Mouse (Mus musculus): ENCODE results near the gene Hoxd11. TPM values are rescaled to one million over a fixed set of nuclear protein-coding genes. Genes with fewer than 3 reads are reported as not detected.

Gene Hoxd11
- polyA plus RNA-seq, 1 experiment from 2014 or later = not detected

GRCm38 (mm10) chr2:74733765-74734164 lies 54.4 kb downstream of the Hoxd11 start:
- no peaks in the 10 kb centered on the region for H3K9me3 ChIP-seq (ENCODE audit: control insufficient read depth, low read length)
- H3K27me3 ChIP-seq (ENCODE audit: control insufficient read depth, insufficient read depth, low read length) = peaks cover 95% of the 10 kb centered on the region
- H3K27ac ChIP-seq (ENCODE audit: low read depth, low read length) = no peak overlapping the region
- no peaks in the 10 kb centered on the region for H3K36me3 ChIP-seq (ENCODE audit: control insufficient read depth, insufficient read depth, low read length)
- no peak overlapping the region for H3K4me2 ChIP-seq
- H3K9ac ChIP-seq (ENCODE audit: low read length) = no peak overlapping the region
- H3K4me1 ChIP-seq (ENCODE audit: control insufficient read depth, insufficient read depth, low read length) = 0 out of 2 replicates have a peak, but pooled peaks cover 2% of the 10 kb centered on the region
- 3% methylated on average over 6 of the region's 6 CpGs for WGBS
- no peak for DNase-seq (ENCODE audit: low spot score, missing footprints)
- H3K4me3 ChIP-seq (ENCODE audit: low read depth, low read length) = no peak overlapping the region
- no peak for ATAC-seq (ENCODE audit: low FRiP score)

GRCm38 (mm10) chr2:74734451-74734850 lies 55.1 kb downstream of the Hoxd11 start:
- under 1% methylated on average over 13 of the region's 13 CpGs for WGBS
- DNase-seq (ENCODE audit: low spot score, missing footprints) = no peak
- peaks cover 96% of the 10 kb centered on the region for H3K27me3 ChIP-seq (ENCODE audit: control insufficient read depth, insufficient read depth, low read length)
- ATAC-seq (ENCODE audit: low FRiP score) = no peak
- no peak overlapping the region for H3K27ac ChIP-seq (ENCODE audit: low read depth, low read length)
- no peaks in the 10 kb centered on the region for H3K9me3 ChIP-seq (ENCODE audit: control insufficient read depth, low read length)
- no peak overlapping the region for H3K4me2 ChIP-seq
- no peaks in the 10 kb centered on the region for H3K36me3 ChIP-seq (ENCODE audit: control insufficient read depth, insufficient read depth, low read length)
- no peak overlapping the region for H3K9ac ChIP-seq (ENCODE audit: low read length)
- no peak overlapping the region for H3K4me3 ChIP-seq (ENCODE audit: low read depth, low read length)
- H3K4me1 ChIP-seq (ENCODE audit: control insufficient read depth, insufficient read depth, low read length) = 0 out of 2 replicates have a peak, but pooled peaks cover 2% of the 10 kb centered on the region

- under 1% methylated on average over 27 of the region's 27 CpGs for WGBS
- DNase-seq (ENCODE audit: low spot score, missing footprints) = peak; percentile 95
- no peak overlapping the region for H3K27ac ChIP-seq (ENCODE audit: low read depth, low read length)
- no peak overlapping the region for H3K9ac ChIP-seq (ENCODE audit: low read length)
- H3K9me3 ChIP-seq (ENCODE audit: control insufficient read depth, low read length) = no peaks in the 10 kb centered on the region
- no peak overlapping the region for H3K4me3 ChIP-seq (ENCODE audit: low read depth, low read length)
- H3K27me3 ChIP-seq (ENCODE audit: control insufficient read depth, insufficient read depth, low read length) = peaks cover 97% of the 10 kb centered on the region
- H3K36me3 ChIP-seq (ENCODE audit: control insufficient read depth, insufficient read depth, low read length) = no peaks in the 10 kb centered on the region
- ATAC-seq (ENCODE audit: low FRiP score) = no peak
- no peak overlapping the region for H3K4me2 ChIP-seq
- peaks cover 2% of the 10 kb centered on the region; the same call in 1 of the 2 replicates for H3K4me1 ChIP-seq (ENCODE audit: control insufficient read depth, insufficient read depth, low read length)
These were observed 55.8 kb downstream of the Hoxd11 start for GRCm38 (mm10) chr2:74734996-74735811.

GRCm38 (mm10) chr2:74735851-74736687 lies 56.7 kb downstream of the Hoxd11 start:
- ATAC-seq (ENCODE audit: low FRiP score) (no peak), DNase-seq (ENCODE audit: low spot score, missing footprints) (peak; percentile 96)
- under 1% methylated on average over 42 of the region's 42 CpGs for WGBS
- no peaks in the 10 kb centered on the region for H3K36me3 ChIP-seq (ENCODE audit: control insufficient read depth, insufficient read depth, low read length)
- peaks cover 97% of the 10 kb centered on the region for H3K27me3 ChIP-seq (ENCODE audit: control insufficient read depth, insufficient read depth, low read length)
- no peak overlapping the region for H3K27ac ChIP-seq (ENCODE audit: low read depth, low read length)
- H3K4me3 ChIP-seq (ENCODE audit: low read depth, low read length) = no peak overlapping the region
- H3K9me3 ChIP-seq (ENCODE audit: control insufficient read depth, low read length) = no peaks in the 10 kb centered on the region
- no peak overlapping the region for H3K9ac ChIP-seq (ENCODE audit: low read length)
- peaks cover 2% of the 10 kb centered on the region; the same call in 1 of the 2 replicates for H3K4me1 ChIP-seq (ENCODE audit: control insufficient read depth, insufficient read depth, low read length)
- no peak overlapping the region for H3K4me2 ChIP-seq

MicroRNAs within 50 kb of the gene (microRNA counts, 519-probe panel; counts per million panel counts)
- microRNA mmu-miR-10b = not detected

Small RNA genes within 50 kb of the gene (microRNA-seq; reads per million reads assigned to microRNA genes)
- gene Gm44463 (not detected), gene Mir10b (53.5 reads per million, percentile 47 among the genes with 10 or more reads in this experiment)

Other genes starting within 250 kb of the Hoxd11 start
- gene Lnpk, start 100.1 kb upstream of the Hoxd11 start, polyA plus RNA-seq (2014; fragmentation: Nextera tagmentation; extraction: Ambion mirVana) = 56.2 and 58.4 TPM in 2 replicates
- gene Evx2, start 20.0 kb upstream of the Hoxd11 start, polyA plus RNA-seq (2014; fragmentation: Nextera tagmentation; extraction: Ambion mirVana) = 1.5 and 1.9 TPM in 2 replicates
- gene Hoxd13, start 11.2 kb upstream of the Hoxd11 start, polyA plus RNA-seq (2014; fragmentation: Nextera tagmentation; extraction: Ambion mirVana) = not detected in 2 replicates
- gene Hoxd12, start 4.5 kb upstream of the Hoxd11 start, polyA plus RNA-seq (2014; fragmentation: Nextera tagmentation; extraction: Ambion mirVana) = not detected in 2 replicates
- gene Hoxd10, start 12.4 kb downstream of the Hoxd11 start, polyA plus RNA-seq (2014; fragmentation: Nextera tagmentation; extraction: Ambion mirVana) = not detected in 2 replicates
- gene Hoxd9, start 18.2 kb downstream of the Hoxd11 start, polyA plus RNA-seq (2014; fragmentation: Nextera tagmentation; extraction: Ambion mirVana) = not detected in 2 replicates
- 0.11 TPM in 1 of 2 replicates, not detected in the other for gene Hoxd8, start 25.1 kb downstream of the Hoxd11 start, polyA plus RNA-seq (2014; fragmentation: Nextera tagmentation; extraction: Ambion mirVana)
- gene Hoxd3, start 32.4 kb downstream of the Hoxd11 start, polyA plus RNA-seq (2014; fragmentation: Nextera tagmentation; extraction: Ambion mirVana) = 0.07 and 0.14 TPM in 2 replicates
- gene Hoxd4, start 32.4 kb downstream of the Hoxd11 start, polyA plus RNA-seq (2014; fragmentation: Nextera tagmentation; extraction: Ambion mirVana) = not detected in 2 replicates
- gene Gm28230, start 47.2 kb downstream of the Hoxd11 start, polyA plus RNA-seq (2014; fragmentation: Nextera tagmentation; extraction: Ambion mirVana) = not detected in 2 replicates
- not detected in 2 replicates for gene Hoxd1, start 83.4 kb downstream of the Hoxd11 start, polyA plus RNA-seq (2014; fragmentation: Nextera tagmentation; extraction: Ambion mirVana)
- gene Mtx2, start 146.2 kb downstream of the Hoxd11 start, polyA plus RNA-seq (2014; fragmentation: Nextera tagmentation; extraction: Ambion mirVana) = 124 and 130 TPM in 2 replicates